Mouse (Mus musculus) MEL (cell line): Measurements from ENCODE around the gene Cldn12.

ENCODE experiments used
- CTCF ChIP-seq, 3 experiments: IDR thresholded peaks in 2 of 3; conservative IDR thresholded peaks in 1 of 3; 2 replicates each; pipeline ENCODE4 v1.5.1; 2011 to 2012; ENCODE audit warnings: low read length in 3 of 3, low read depth in 2 of 3, mild to moderate bottlenecking in 2 of 3, improper control_type of control experiment in 1 of 3, inconsistent platforms in 1 of 3, mixed read lengths in 1 of 3, moderate library complexity in 1 of 3; ENCODE audit not compliant: control insufficient read depth in 1 of 3, insufficient read depth in 1 of 3, poor library complexity in 1 of 3, severe bottlenecking in 1 of 3
- GATA1 ChIP-seq: IDR thresholded peaks from 2 replicates; pipeline ENCODE4 v1.6.1; 2011; ENCODE audit warnings: low read depth, low read length, improper control_type of control experiment
- MYC ChIP-seq: IDR thresholded peaks from 2 replicates; pipeline ENCODE4 v1.6.1; 2011; ENCODE audit warnings: low read depth, mild to moderate bottlenecking, low read length, improper control_type of control experiment, moderate library complexity
- NELFE ChIP-seq: IDR thresholded peaks from 2 replicates; pipeline ENCODE4 v1.6.1; 2011; ENCODE audit warnings: low read depth, low read length, improper control_type of control experiment
- POLR2A ChIP-seq, 2 experiments: IDR thresholded peaks; 2 replicates each; pipeline ENCODE4 v1.6.1; 2011 to 2012; ENCODE audit warnings: low read length in 2 of 2, mild to moderate bottlenecking in 2 of 2, control low read depth in 1 of 2, improper control_type of control experiment in 1 of 2, low read depth in 1 of 2, moderate library complexity in 1 of 2; ENCODE audit not compliant: control insufficient read depth in 1 of 2, insufficient read depth in 1 of 2, poor library complexity in 1 of 2
- POLR2AphosphoS5 ChIP-seq: IDR thresholded peaks from 2 replicates; pipeline ENCODE4 v1.6.1; 2012; ENCODE audit warnings: low read depth, borderline replicate concordance, mild to moderate bottlenecking, inconsistent platforms, low read length, moderate library complexity, mixed read lengths
- SIN3A ChIP-seq: IDR thresholded peaks from 2 replicates; pipeline ENCODE4 v1.6.1; 2012; ENCODE audit warnings: low read length, improper control_type of control experiment, inconsistent platforms
- TAL1 ChIP-seq: IDR thresholded peaks from 2 replicates; pipeline ENCODE4 v1.6.1; 2012; ENCODE audit warnings: mild to moderate bottlenecking, inconsistent platforms, low read length, moderate library complexity, mixed read lengths

GRCm38 (mm10) chr5:5533656-5534420, 19.1 kb upstream of the Cldn12 start:
- TF ChIP-seq POLR2AphosphoS5 (no peak), SIN3A (no peak), TAL1 (no peak), MYC (no peak), CTCF (IDR thresholded peaks at IDR 0.05 in 2 of 3, conservative IDR thresholded peaks at IDR 0.05 in 1 of 3; ENCODE audit: control insufficient read depth in 1 of 3, insufficient read depth in 1 of 3, low read depth in 2 of 3, low read length in 3 of 3, poor library complexity in 1 of 3, severe bottlenecking in 1 of 3) (no peak), POLR2A (IDR thresholded peaks at IDR 0.05; ENCODE audit: control insufficient read depth in 1 of 2, insufficient read depth in 1 of 2, low read depth in 1 of 2, low read length in 2 of 2, poor library complexity in 1 of 2) (no peak), NELFE (no peak), GATA1 (no peak)
